Mouse (Mus musculus) E14TG2a.4 (cell line): ENCODE measurements around the gene Mindy1.

Experiments used
- CTCF ChIP-seq: conservative IDR thresholded peaks from 2 replicates; pipeline ENCODE4 v1.5.1; 2014; ENCODE audit warnings: low read length
- NANOG ChIP-seq: IDR thresholded peaks from 2 replicates; pipeline ENCODE4 v1.6.1; 2014; ENCODE audit warnings: borderline replicate concordance, low read length, mixed read lengths
- POU5F1 ChIP-seq: IDR thresholded peaks from 2 replicates; pipeline ENCODE4 v1.6.1; 2014; ENCODE audit warnings: low read length, borderline replicate concordance

- TF ChIP-seq CTCF (no peak), NANOG (no peak), POU5F1 (no peak)
Measured at GRCm38 (mm10) chr3:95315844-95316550, 34.9 kb downstream of the Mindy1 start.
